Comparison of ENCODE assay signal across 17 mouse cellular contexts in genomic region chr15:62244819-62245218, GRCm38 (mm10).
DNase-seq lines count a peak whose midpoint lies in the region; TF ChIP-seq lines count a peak whose summit lies in the region.
"Had no signal": no experiment of that assay in that cellular context is flagged by ENCODE, and none has a peak within 500 bp of the region (broad histone marks: within the 10 kb centered on the region; RNA-seq: fewer than 3 reads in every experiment).

No protein-coding gene starts in this region.

- H3K27me3 ChIP-seq in CH12.LX (replicated peaks) = no peaks in the 10 kb centered on the region
- H3K27me3 ChIP-seq: Patski had no signal

- no peak overlapping the region for H3K9ac ChIP-seq in CH12.LX (ENCODE audit: insufficient read depth, low read depth)

- peak overlapping the region; percentile 98 for H3K27ac ChIP-seq in CH12.LX (ENCODE audit: insufficient read depth, low read depth)
- H3K27ac ChIP-seq in embryonic fibroblast, embryonic 13.5 days (ENCODE audit: insufficient read depth, low read length) = peak overlapping the region; percentile 6; the same call in 1 of the 2 replicates

- TF ChIP-seq POLR2A in CH12.LX (IDR thresholded peaks at IDR 0.05; ENCODE audit: low read depth, low read length) = no peak
- TF ChIP-seq POLR2A in embryonic fibroblast, embryonic 13.5 days (IDR thresholded peaks at IDR 0.05; ENCODE audit: low read depth, low read length) = no peak

- H3K36me3 ChIP-seq in CH12.LX (replicated peaks in 1 of 2; ENCODE audit: control insufficient read depth in 1 of 2, insufficient read depth in 1 of 2, low read length in 1 of 2) = peaks cover 55 to 94% of the 10 kb centered on the region in 2 experiments

- TF ChIP-seq EP300 in CH12.LX (IDR thresholded peaks at IDR 0.05; ENCODE audit: low read length) = no peak

- H3K9me3 ChIP-seq in CH12.LX (replicated peaks; ENCODE audit: low read length) = no peaks in the 10 kb centered on the region
- H3K9me3 ChIP-seq: G1E had no signal

- H3K79me2 ChIP-seq in CH12.LX (replicated peaks; ENCODE audit: control insufficient read depth, extremely low read depth, insufficient read depth, poor library complexity, severe bottlenecking) = peaks cover 20% of the 10 kb centered on the region

- TF ChIP-seq CTCF in CH12.LX (conservative IDR thresholded peaks at IDR 0.05 in 1 of 2, IDR thresholded peaks at IDR 0.05 in 1 of 2; ENCODE audit: low read depth in 2 of 2, low read length in 2 of 2) = no peak
- TF ChIP-seq CTCF in embryonic fibroblast, embryonic 13.5 days (IDR thresholded peaks at IDR 0.05; ENCODE audit: borderline replicate concordance, insufficient read depth, low read length) = no peak

- in situ Hi-C loops in CH12.LX (cut with MboI; ENCODE audit: low pct_ligation_motif_present, low pct_unique_long_range_greater_than_20kb, low sequenced_read_pairs) = no loop called here

- no peak for TF ChIP-seq RAD21 in CH12.LX (IDR thresholded peaks at IDR 0.05; ENCODE audit: low read depth, low read length)

- peaks cover 48 to 89% of the 10 kb centered on the region in 2 experiments for H3K4me1 ChIP-seq in CH12.LX (ENCODE audit: control insufficient read depth in 1 of 2, insufficient read depth in 2 of 2)
- no peaks in the 10 kb centered on the region; the same call in 1 of the 2 replicates for H3K4me1 ChIP-seq in embryonic fibroblast, embryonic 13.5 days (ENCODE audit: control insufficient read depth, insufficient read depth, low read length)

- DNase-seq in CH12.LX (ENCODE audit: extremely low read depth) = no peak
- no peak for DNase-seq in left cerebral cortex, adult 11 months (ENCODE audit: low spot score)
- DNase-seq in spleen, postnatal 14 days (ENCODE audit: low spot score in 2 of 2) = no peak
- DNase-seq: adrenal gland, adult 2 months; adrenal gland, adult 8-10 months; adrenal gland, postnatal 10 days; adrenal gland, postnatal 14 days; adrenal gland, postnatal 25 days; adrenal gland, postnatal 36 days; B cell, adult 2 months; cerebellum, adult 11 months; cerebellum, adult 11-12 months; cerebellum, adult 18-20 months; cerebellum, adult 2 months had no signal

- peak overlapping the region in 1 of 3 experiments; percentile 22 for H3K4me3 ChIP-seq in CH12.LX (replicated peaks in 1 of 3; ENCODE audit: low read depth in 2 of 3, low read length in 2 of 3, poor library complexity in 1 of 3)
- H3K4me3 ChIP-seq in embryonic fibroblast, embryonic 13.5 days (ENCODE audit: insufficient read depth, low read length) = no peak overlapping the region

- peak overlapping the region; percentile 70 for H3K4me2 ChIP-seq in CH12.LX (ENCODE audit: insufficient read depth, low read depth, poor library complexity, severe bottlenecking)

- dilution Hi-C loops in CH12.LX (cut with MboI; ENCODE audit: extremely low pct_ligation_motif_present, extremely low pct_unique_long_range_greater_than_20kb, low sequenced_read_pairs) = no loop called here

TF ChIP-seq in CH12.LX, 34 proteins besides CTCF, POLR2A, EP300 and RAD21:
- TF ChIP-seq MYC (IDR thresholded peaks at IDR 0.05; ENCODE audit: low read depth, low read length) (no peak), BHLHE40 (IDR thresholded peaks at IDR 0.05; ENCODE audit: low read depth, low read length) (no peak), MEF2A (IDR thresholded peaks at IDR 0.05; ENCODE audit: borderline replicate concordance, low read depth, low read length) (no peak), TCF12 (IDR thresholded peaks at IDR 0.05; ENCODE audit: low read depth, low read length) (no peak), MXI1 (IDR thresholded peaks at IDR 0.05; ENCODE audit: low read depth, low read length) (peak; percentile 54), TBP (conservative IDR thresholded peaks at IDR 0.05; ENCODE audit: low read depth, low read length) (0 out of 2 replicates have a peak, but pooled peaks have one; percentile 18), IRF4 (IDR thresholded peaks at IDR 0.05; ENCODE audit: low read depth, low read length) (no peak), ZNF384 (IDR thresholded peaks at IDR 0.05; ENCODE audit: low read depth, low read length) (peak; percentile 73)
